Mouse (Mus musculus): ENCODE results near the gene Clstn1. TPM values are rescaled to one million over a fixed set of nuclear protein-coding genes. Genes with fewer than 3 reads are reported as not detected.

Gene Clstn1
- total RNA-seq (2023): 7.2 TPM

DNA sequence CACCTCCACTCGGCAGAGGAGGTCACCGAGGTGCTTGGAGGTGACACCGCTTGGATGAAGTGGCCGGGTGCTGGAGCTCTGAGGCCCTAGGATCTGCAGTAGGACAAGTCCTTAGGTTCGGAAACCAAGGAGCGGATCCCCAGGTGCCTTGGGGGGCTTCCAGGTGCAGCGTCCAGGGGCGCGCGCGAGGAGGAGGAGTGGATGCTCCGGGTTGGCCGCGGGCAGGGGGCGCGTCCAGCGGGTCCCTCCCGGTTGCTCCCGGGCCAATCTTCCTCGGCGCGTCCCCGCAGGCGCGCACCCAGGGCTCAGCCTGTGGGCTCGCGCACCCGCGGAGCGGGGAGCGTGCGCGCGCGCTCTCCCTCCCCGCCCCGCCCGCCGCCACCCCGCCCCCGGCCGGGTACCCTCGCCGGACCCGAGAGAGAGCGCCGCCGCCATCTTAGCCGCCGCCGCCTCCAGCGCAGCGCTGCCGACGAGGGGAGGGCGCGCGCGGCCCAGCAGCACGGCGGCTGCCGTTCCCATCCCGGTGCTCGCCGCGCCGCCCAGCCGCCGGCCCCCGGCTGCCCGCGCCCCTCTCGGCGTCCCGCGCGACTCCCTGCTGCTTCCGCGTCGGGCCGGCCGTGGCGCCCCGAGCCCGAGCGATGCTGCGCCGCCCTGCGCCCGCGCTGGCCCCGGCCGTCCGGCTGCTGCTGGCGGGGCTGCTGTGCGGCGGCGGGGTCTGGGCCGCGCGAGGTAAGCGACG, at the start of gene Clstn1:
Gene Clstn1 (plus strand): TSS at position 425 of the 739 bp plus-strand sequence.

Other genes starting within 250 kb of the Clstn1 start
- gene Ube4b, start 159.7 kb upstream of the Clstn1 start, total RNA-seq (2023): 92.9 TPM
- gene Rbp7, start 131.5 kb upstream of the Clstn1 start, total RNA-seq (2023): not detected
- gene Tmem274, start 109.1 kb upstream of the Clstn1 start, total RNA-seq (2023): not detected
- 2.9 TPM for gene Nmnat1, start 101.3 kb upstream of the Clstn1 start, total RNA-seq (2023)
- gene Lzic, start 101.2 kb upstream of the Clstn1 start, total RNA-seq (2023): 33.8 TPM
- gene Ctnnbip1, start 68.2 kb upstream of the Clstn1 start, total RNA-seq (2023): 0.71 TPM
- 626 TPM for gene Pik3cd, start 116.1 kb downstream of the Clstn1 start, total RNA-seq (2023)
- 27.9 TPM for gene Tmem201, start 151.6 kb downstream of the Clstn1 start, total RNA-seq (2023)
- gene Slc25a33, start 187.8 kb downstream of the Clstn1 start, total RNA-seq (2023): 3.9 TPM

All from CD4-positive naive resting alpha-beta T cell, adult 57 days (primary cell).